Mouse (Mus musculus): Measurements from ENCODE around the gene Amn.

GRCm38 (mm10) chr12:111245070-111245469 is 25.8 kb upstream of the Amn start:
- TF ChIP-seq GATA1 (IDR thresholded peaks at IDR 0.05; ENCODE audit: borderline replicate concordance, low read length) (no peak), FLI1 (IDR thresholded peaks at IDR 0.05; ENCODE audit: low read length) (no peak)

Measured in megakaryocyte, embryonic 14.5 days (primary cell).